Mouse (Mus musculus) stomach, postnatal 0 days (tissue): Measurements from ENCODE around the gene Ercc5. TPM values are rescaled to one million over a fixed set of nuclear protein-coding genes. Genes with fewer than 3 reads are reported as not detected.
A peak's percentile ranks its signal among the peaks of the same experiment; 100 is the strongest.

Source experiments
- ATAC-seq: fragments of 200-750 bp; cut with Nextera tagmentation; 2 replicates; pipeline ENCODE4 v1.8.0; 2017; ENCODE audit not compliant: low FRiP score, low TSS enrichment
- DNase-seq: peaks from one replicate; pipeline ENCODE4 v3.0.0-alpha.2; 2016; ENCODE audit warnings: low spot score
- H3K27ac ChIP-seq: fragments of 300-500 bp; sonication (generic); replicated peaks from 2 replicates; pipeline ENCODE4 v1.5.1; 2014; ENCODE audit warnings: mild to moderate bottlenecking, control low read depth
- H3K27me3 ChIP-seq: fragments of 300-500 bp; sonication (generic); 2 replicates; pipeline ENCODE4 v1.6.1; 2014; ENCODE audit warnings: low read length; ENCODE audit not compliant: control insufficient read depth, insufficient read depth
- H3K36me3 ChIP-seq: fragments of 300-500 bp; sonication (generic); 2 replicates; pipeline ENCODE4 v1.6.1; 2014; ENCODE audit warnings: low read length, mixed read lengths; ENCODE audit not compliant: control insufficient read depth, insufficient read depth
- H3K4me1 ChIP-seq: fragments of 300-500 bp; sonication (generic); replicated peaks from 2 replicates; pipeline ENCODE4 v1.6.1; 2014; ENCODE audit warnings: antibody characterized with exemption; ENCODE audit not compliant: control insufficient read depth, insufficient read depth
- H3K4me2 ChIP-seq: fragments of 300-500 bp; sonication (generic); replicated peaks from 2 replicates; pipeline ENCODE4 v1.6.1; 2014; ENCODE audit warnings: low read depth, mild to moderate bottlenecking, control low read depth, moderate library complexity
- H3K4me3 ChIP-seq: fragments of 300-500 bp; sonication (generic); 2 replicates; pipeline ENCODE4 v1.5.1; 2014; ENCODE audit warnings: low read depth, low read length, control low read depth
- H3K9ac ChIP-seq: fragments of 300-500 bp; sonication (generic); 2 replicates; pipeline ENCODE4 v1.6.1; 2014; ENCODE audit warnings: mild to moderate bottlenecking, low read length, control low read depth, mixed read lengths
- H3K9me3 ChIP-seq: fragments of 300-500 bp; sonication (generic); 2 replicates; pipeline ENCODE4 v1.6.1; 2016; ENCODE audit warnings: low read length; ENCODE audit not compliant: control insufficient read depth
- CTCF ChIP-seq: IDR thresholded peaks from 2 replicates; pipeline ENCODE4 v1.5.1; 2016; ENCODE audit warnings: antibody characterized with exemption, low read depth, mild to moderate bottlenecking, moderate library complexity
- EP300 ChIP-seq: optimal IDR thresholded peaks from 2 replicates; pipeline ENCODE3; 2016; ENCODE audit warnings: antibody characterized with exemption
- WGBS: fragments of 180-500 bp; shearing (Covaris S2); extraction: QIAGEN DNeasy Blood & Tissue Kit; methylation state at CpG from one replicate; pipeline ENCODE4 v1.1.7; 2014; 5-methylcytosine and 5-hydroxymethylcytosine counted together
- polyA plus RNA-seq: library from polyadenylated mRNA; unstranded; fragments of >200 nt; fragmentation: Nextera tagmentation; extraction: Ambion mirVana; gene quantifications from 2 replicates; pipeline ENCODE4 v1.2.1, GENCODE M21; 2015

The Ercc5 gene
- polyA plus RNA-seq, 1 experiment from 2014 or later = 9.1 TPM

- 93% methylated on average over 6 of the region's 6 CpGs for WGBS
- Histone ChIP-seq H3K36me3 (peaks cover 25% of the 10 kb centered on the region), H3K4me1 (no peaks in the 10 kb centered on the region), H3K4me3 (no peak overlapping the region), H3K4me2 (no peak overlapping the region), H3K27ac (no peak overlapping the region), H3K27me3 (no peaks in the 10 kb centered on the region), H3K9ac (no peak overlapping the region), H3K9me3 (no peaks in the 10 kb centered on the region)
- ATAC-seq = no peak
- TF ChIP-seq EP300 (no peak), CTCF (no peak)
- DNase-seq = no peak
These were observed 14.3 kb downstream of the Ercc5 start for GRCm38 (mm10) chr1:44161818-44162217.

DNA sequence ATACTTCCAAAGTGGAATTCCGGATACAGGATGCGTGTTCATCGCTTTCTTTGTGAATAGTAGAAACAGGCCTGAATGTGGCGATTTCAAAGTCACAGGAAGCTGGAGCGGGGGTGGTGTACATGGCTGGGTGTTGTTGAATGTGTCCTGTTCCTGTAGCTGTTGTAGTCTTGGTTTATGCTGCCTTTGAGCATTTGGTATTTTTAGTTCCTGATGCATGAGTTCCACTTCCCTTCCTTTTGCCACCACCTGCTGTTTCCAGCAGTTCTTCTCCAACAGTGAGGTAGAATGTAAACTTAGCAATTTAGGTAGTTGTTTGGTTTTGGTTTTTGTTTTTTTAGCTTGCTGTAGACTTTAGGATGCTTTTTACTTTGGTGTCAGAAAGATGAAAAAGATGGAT lies 14.8 kb downstream of the Ercc5 start:
- Histone ChIP-seq H3K4me3 (no peak overlapping the region), H3K9ac (no peak overlapping the region), H3K4me1 (no peaks in the 10 kb centered on the region), H3K27me3 (no peaks in the 10 kb centered on the region), H3K4me2 (no peak overlapping the region), H3K27ac (no peak overlapping the region), H3K36me3 (peaks cover 31% of the 10 kb centered on the region), H3K9me3 (no peaks in the 10 kb centered on the region)
- no peak for ATAC-seq
- no peak for DNase-seq
- TF ChIP-seq CTCF = no peak
- no peak for TF ChIP-seq EP300
- WGBS = 92% methylated on average over 5 of the region's 5 CpGs

DNA sequence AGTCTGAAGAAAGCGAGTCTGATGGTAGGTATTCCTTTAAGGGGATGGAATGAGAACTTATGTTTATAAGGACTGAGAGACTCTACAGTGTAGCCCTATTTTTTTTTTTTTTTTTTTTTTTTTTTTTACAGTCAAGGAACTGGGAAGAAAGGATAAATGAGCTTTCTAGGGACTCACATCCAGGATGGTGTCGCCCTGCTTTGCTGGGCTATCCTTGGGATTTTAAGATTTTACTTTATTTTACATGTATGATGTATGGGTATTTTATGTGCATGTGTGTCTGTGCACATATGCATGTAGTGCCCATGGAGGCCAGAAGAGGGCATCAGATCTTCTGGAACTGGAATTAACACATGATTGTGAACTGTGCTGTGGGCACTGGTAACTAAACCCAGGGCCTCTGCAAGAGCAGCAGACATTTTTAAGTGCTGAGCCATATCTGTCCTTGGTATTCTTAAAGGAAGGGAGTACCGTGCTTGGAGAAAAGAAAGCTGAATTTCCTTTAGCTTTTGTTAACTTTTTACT lies 20.4 kb downstream of the Ercc5 start:
- H3K4me3 ChIP-seq = no peak overlapping the region
- whole genome bisulfite sequencing = 99% methylated on average over 3 of the region's 3 CpGs
- DNase-seq (no peak), ATAC-seq (no peak)
- no peak overlapping the region for H3K4me2 ChIP-seq
- no peaks in the 10 kb centered on the region for H3K27me3 ChIP-seq
- no peak overlapping the region for H3K27ac ChIP-seq
- no peaks in the 10 kb centered on the region for H3K4me1 ChIP-seq
- H3K9me3 ChIP-seq = 0 out of 2 replicates have a peak, but pooled peaks cover 2% of the 10 kb centered on the region
- TF ChIP-seq EP300 (no peak), CTCF (peak; percentile 34)
- H3K36me3 ChIP-seq = peaks cover 29% of the 10 kb centered on the region
- no peak overlapping the region for H3K9ac ChIP-seq

DNA sequence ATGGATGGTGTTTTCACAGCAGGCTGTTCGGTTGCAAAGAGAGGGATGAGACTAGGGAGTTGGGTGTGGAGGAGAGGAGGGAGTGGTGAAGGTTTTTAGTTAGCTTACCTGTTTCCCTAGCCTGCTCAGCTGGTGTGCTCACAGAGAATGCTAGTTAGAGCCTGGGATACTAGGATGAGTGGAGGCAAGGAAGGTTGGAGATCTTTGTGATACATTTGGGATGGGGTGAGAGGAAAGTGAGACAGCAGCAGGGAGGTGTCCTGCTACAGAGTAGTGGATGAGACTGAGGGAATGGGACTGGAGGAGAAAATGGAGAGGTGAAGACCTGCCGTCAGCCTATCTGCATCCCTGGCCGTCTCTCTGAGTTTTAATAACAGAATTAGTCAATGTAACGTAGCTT lies 25.1 kb downstream of the Ercc5 start:
- H3K4me3 ChIP-seq = no peak overlapping the region
- no peak for TF ChIP-seq CTCF
- no peak for TF ChIP-seq EP300
- no peak overlapping the region for H3K4me2 ChIP-seq
- ATAC-seq (no peak), DNase-seq (no peak)
- peaks cover 25% of the 10 kb centered on the region for H3K36me3 ChIP-seq
- H3K9ac ChIP-seq = no peak overlapping the region
- H3K27ac ChIP-seq = no peak overlapping the region
- H3K4me1 ChIP-seq = no peaks in the 10 kb centered on the region
- 0 out of 2 replicates have a peak, but pooled peaks cover 2% of the 10 kb centered on the region for H3K9me3 ChIP-seq
- WGBS = 96% methylated on average over 4 of the region's 4 CpGs
- H3K27me3 ChIP-seq = no peaks in the 10 kb centered on the region

- H3K27ac ChIP-seq = no peak overlapping the region
- no peak overlapping the region for H3K4me3 ChIP-seq
- no peaks in the 10 kb centered on the region for H3K27me3 ChIP-seq
- peak; percentile 27 for DNase-seq
- H3K36me3 ChIP-seq = peaks cover 21% of the 10 kb centered on the region
- H3K9me3 ChIP-seq = 0 out of 2 replicates have a peak, but pooled peaks cover 2% of the 10 kb centered on the region
- no peak for ATAC-seq
- no peak overlapping the region for H3K4me2 ChIP-seq
- TF ChIP-seq CTCF (peak; percentile 59), EP300 (no peak)
- H3K9ac ChIP-seq = no peak overlapping the region
- 86% methylated on average over 8 of the region's 8 CpGs for WGBS
- no peaks in the 10 kb centered on the region for H3K4me1 ChIP-seq
These were observed 26.4 kb downstream of the Ercc5 start for GRCm38 (mm10) chr1:44173903-44174302.

GRCm38 (mm10) chr1:44178086-44178485 lies 30.5 kb downstream of the Ercc5 start:
- H3K4me3 ChIP-seq = no peak overlapping the region
- H3K27me3 ChIP-seq = no peaks in the 10 kb centered on the region
- no peak overlapping the region for H3K27ac ChIP-seq
- WGBS = 89% methylated on average over 5 of the region's 5 CpGs
- H3K9me3 ChIP-seq = no peaks in the 10 kb centered on the region
- H3K4me2 ChIP-seq = no peak overlapping the region
- H3K36me3 ChIP-seq = peaks cover 9% of the 10 kb centered on the region
- TF ChIP-seq EP300 = no peak
- no peak for TF ChIP-seq CTCF
- ATAC-seq (no peak), DNase-seq (no peak)
- no peak overlapping the region for H3K9ac ChIP-seq
- H3K4me1 ChIP-seq = no peaks in the 10 kb centered on the region
